Mouse (Mus musculus) C2C12 (cell line): ENCODE measurements around the gene Pus7l. TPM values are rescaled to one million over a fixed set of nuclear protein-coding genes. Genes with fewer than 3 reads are reported as not detected.

Experiments
- H3K27me3 ChIP-seq: one replicate; pipeline ENCODE4 v1.6.1; 2011; ENCODE audit not compliant: control insufficient read depth, insufficient read depth, insufficient read length
- H3K36me3 ChIP-seq: one replicate; pipeline ENCODE4 v1.6.1; 2011; ENCODE audit not compliant: control insufficient read depth, insufficient read depth
- H3K4me3 ChIP-seq: one replicate; pipeline ENCODE4 v1.5.1; 2011; ENCODE audit warnings: mild to moderate bottlenecking, control low read depth; ENCODE audit not compliant: poor library complexity, insufficient read depth, severe bottlenecking
- H3K79me2 ChIP-seq: one replicate; pipeline ENCODE4 v1.6.1; 2011; ENCODE audit not compliant: control insufficient read depth, insufficient read depth
- H3K79me3 ChIP-seq: one replicate; pipeline ENCODE4 v1.6.1; 2011; ENCODE audit warnings: low read depth, control low read depth
- H3ac ChIP-seq: one replicate; pipeline ENCODE3; 2011; ENCODE audit warnings: low read depth; ENCODE audit not compliant: control insufficient read depth, insufficient read length
- CEBPB ChIP-seq: IDR thresholded peaks from one replicate; pipeline ENCODE4 v1.6.1; 2011; ENCODE audit warnings: low read depth, mild to moderate bottlenecking, control low read depth, moderate library complexity
- CTCF ChIP-seq: IDR thresholded peaks from one replicate; pipeline ENCODE4 v1.5.1; 2011; ENCODE audit not compliant: control insufficient read depth, insufficient read depth, insufficient read length
- FOSL1 ChIP-seq: IDR thresholded peaks from one replicate; pipeline ENCODE4 v1.8.0; 2011; ENCODE audit warnings: mild to moderate bottlenecking, low read length; ENCODE audit not compliant: poor library complexity, insufficient read depth, severe bottlenecking
- MAX ChIP-seq: IDR thresholded peaks from one replicate; pipeline ENCODE4 v1.6.1; 2011; ENCODE audit warnings: mild to moderate bottlenecking, control low read depth
- MYOD1 ChIP-seq: IDR thresholded peaks from one replicate; pipeline ENCODE4 v1.6.1; 2011; ENCODE audit warnings: low read depth; ENCODE audit not compliant: control insufficient read depth, insufficient read length
- MYOG ChIP-seq: IDR thresholded peaks from one replicate; pipeline ENCODE4 v1.6.1; 2011; ENCODE audit not compliant: control insufficient read depth, insufficient read length; ENCODE audit errors: extremely low read depth
- USF1 ChIP-seq: IDR thresholded peaks from one replicate; pipeline ENCODE4 v1.6.1; 2011; ENCODE audit warnings: low read depth, mild to moderate bottlenecking, control low read depth, moderate library complexity
- polyA plus RNA-seq: library from polyadenylated mRNA; unstranded; fragments of >200 nt; fragmentation: generic; extraction: Trizol; gene quantifications from one replicate; pipeline ENCODE4 v1.2.1, GENCODE M21; 2012; ENCODE audit warnings: missing spikeins

The Pus7l gene
- polyA plus RNA-seq, 1 experiment: 7.2 TPM

DNA sequence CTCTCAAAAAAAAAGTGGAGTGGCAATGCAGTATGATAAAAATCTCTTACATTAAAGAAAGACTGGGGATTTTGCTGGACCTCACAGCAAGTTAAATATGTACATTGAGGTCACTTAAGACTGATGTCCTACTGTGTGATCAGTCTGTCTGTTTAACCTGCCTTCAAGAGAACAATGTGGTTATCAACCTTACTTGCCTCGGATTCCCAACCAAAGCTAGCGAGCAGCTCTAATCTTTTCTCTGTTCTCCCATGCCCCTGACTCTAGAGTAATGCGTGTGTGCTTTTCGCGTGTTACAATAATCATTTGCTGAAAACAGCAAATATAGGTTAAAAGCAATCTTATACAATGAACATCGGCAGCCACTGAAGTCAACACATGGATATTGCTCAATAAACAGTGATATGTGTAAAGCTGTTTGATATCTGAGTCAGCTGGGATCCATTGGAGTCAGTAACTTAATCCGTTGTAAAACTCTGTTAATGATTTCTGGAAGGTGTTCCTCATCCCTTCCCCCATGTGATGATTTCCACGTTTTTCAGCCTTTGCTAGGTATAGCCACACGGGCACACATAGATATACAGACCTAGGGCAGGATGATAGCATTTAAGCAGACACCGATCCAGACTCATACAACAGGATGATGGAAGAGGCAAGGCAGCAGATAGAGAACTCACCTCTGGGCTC lies 25.3 kb upstream of the Pus7l start:
- Histone ChIP-seq H3K79me3 (no peaks in the 10 kb centered on the region), H3K4me3 (no peak overlapping the region), H3K27me3 (no peaks in the 10 kb centered on the region), H3ac (no peak overlapping the region), H3K79me2 (no peaks in the 10 kb centered on the region), H3K36me3 (no peaks in the 10 kb centered on the region)
- TF ChIP-seq FOSL1 (no peak), MYOG (no peak), USF1 (no peak), CTCF (no peak), MAX (no peak), MYOD1 (no peak), CEBPB (no peak)

DNA sequence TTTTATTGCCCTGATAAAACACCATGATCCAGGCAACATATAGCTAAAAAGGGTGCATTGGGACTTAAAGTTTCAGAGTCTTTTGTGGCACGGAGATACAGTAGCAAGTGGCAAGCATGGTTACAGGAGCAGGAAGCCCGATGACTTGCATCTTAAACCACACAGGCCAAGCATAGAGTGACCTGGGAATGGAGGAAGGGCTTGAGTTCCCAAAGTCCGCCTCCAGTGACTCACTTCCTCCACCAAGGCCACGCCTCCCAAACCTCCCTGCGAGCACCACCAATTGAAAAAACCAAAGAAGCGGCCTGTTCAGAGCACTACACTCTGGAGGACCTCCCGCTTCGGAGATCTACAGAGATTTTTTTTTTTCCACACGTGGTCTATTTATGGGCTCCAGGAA lies 22.5 kb upstream of the Pus7l start:
- Histone ChIP-seq H3ac (no peak overlapping the region), H3K4me3 (no peak overlapping the region), H3K27me3 (no peaks in the 10 kb centered on the region), H3K36me3 (no peaks in the 10 kb centered on the region), H3K79me2 (no peaks in the 10 kb centered on the region), H3K79me3 (no peaks in the 10 kb centered on the region)
- no peak for TF ChIP-seq FOSL1
- no peak for TF ChIP-seq CTCF
- no peak for TF ChIP-seq USF1
- TF ChIP-seq MAX: no peak
- no peak for TF ChIP-seq MYOG

DNA sequence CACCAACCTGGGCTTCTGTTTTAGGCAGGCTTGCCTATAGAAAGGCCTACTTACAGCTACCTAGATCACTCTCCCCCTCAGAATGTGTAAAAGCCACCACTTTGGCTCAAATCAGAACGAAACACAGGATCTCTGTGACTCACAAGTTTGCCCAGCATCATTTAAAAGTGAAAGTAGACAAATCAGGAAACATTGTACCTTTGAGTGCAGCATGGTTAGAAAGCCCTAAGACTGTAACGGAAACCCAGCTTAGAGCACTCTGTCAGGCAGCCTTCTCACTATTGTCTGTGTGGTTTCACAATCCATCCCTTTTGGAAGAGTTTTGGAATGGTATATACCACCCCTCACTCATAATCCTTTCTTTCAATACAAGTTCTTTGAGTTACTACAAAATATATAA lies 21.6 kb upstream of the Pus7l start:
- no peak for TF ChIP-seq CTCF
- no peak overlapping the region for H3ac ChIP-seq
- no peaks in the 10 kb centered on the region for H3K79me2 ChIP-seq
- H3K36me3 ChIP-seq: no peaks in the 10 kb centered on the region
- H3K27me3 ChIP-seq: no peaks in the 10 kb centered on the region
- H3K4me3 ChIP-seq: no peak overlapping the region
- no peaks in the 10 kb centered on the region for H3K79me3 ChIP-seq

DNA sequence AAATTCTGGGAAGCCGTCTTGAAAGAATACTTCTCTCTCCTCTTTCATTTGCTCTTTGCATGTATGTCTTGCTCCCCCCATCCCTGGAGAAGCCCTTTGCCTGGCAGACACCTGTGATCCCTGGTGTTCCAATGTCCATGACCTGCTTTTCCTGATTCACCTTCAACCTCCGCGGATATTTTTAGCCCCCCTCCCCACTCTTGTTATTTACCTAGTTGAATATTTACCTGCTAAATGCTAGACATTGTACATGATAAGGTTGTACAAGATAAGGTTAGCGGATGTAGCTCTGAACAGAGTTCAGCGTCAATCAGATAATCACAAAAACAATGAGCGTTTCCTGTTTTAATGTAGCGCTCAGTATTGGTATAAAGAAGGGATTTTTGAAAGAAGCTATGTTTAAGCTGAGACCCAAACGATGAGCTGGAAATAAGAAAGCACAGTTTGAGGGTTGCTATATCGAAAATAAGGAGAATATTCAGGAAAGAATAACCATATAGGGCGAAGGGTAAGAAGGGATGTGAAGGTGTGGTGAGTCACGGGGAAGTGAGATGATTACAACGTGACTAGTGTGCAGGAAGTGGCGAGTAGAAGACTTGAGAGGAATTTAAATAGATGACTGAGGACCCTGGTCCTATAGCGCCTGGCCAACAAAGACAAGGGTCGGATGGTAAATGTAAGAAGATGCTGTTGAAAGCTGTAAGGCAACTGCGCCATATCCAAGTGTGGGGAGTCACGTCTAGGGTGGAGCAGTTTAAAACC lies 15.7 kb upstream of the Pus7l start:
- Histone ChIP-seq H3K79me3 (no peaks in the 10 kb centered on the region), H3ac (no peak overlapping the region), H3K79me2 (no peaks in the 10 kb centered on the region), H3K36me3 (peaks cover 1% of the 10 kb centered on the region), H3K4me3 (no peak overlapping the region), H3K27me3 (no peaks in the 10 kb centered on the region)
- no peak for TF ChIP-seq USF1
- no peak for TF ChIP-seq MYOD1
- no peak for TF ChIP-seq CEBPB
- TF ChIP-seq CTCF: no peak
- no peak for TF ChIP-seq FOSL1
- TF ChIP-seq MYOG: no peak
- no peak for TF ChIP-seq MAX

DNA sequence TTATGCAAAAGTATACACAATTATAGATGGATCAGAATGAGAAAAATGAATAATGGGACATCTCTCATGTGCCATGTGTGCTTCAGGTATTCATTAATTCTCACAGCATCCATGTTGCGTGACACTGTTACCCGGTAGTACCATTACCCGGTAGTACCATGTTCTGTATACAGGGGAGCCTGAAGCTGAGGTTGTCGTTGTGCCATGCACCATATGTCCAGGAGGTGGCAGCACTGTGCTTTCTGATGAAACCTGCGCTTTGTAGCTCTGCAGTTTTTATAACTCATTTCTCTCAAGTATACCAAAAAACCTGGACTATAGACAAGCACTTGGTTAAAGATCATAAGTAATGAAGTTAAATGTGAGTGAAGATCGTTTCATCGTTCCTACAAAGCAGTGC lies 14.1 kb upstream of the Pus7l start:
- Histone ChIP-seq H3K36me3 (peaks cover 5% of the 10 kb centered on the region), H3K79me2 (no peaks in the 10 kb centered on the region), H3K27me3 (no peaks in the 10 kb centered on the region), H3K4me3 (no peak overlapping the region), H3ac (no peak overlapping the region), H3K79me3 (no peaks in the 10 kb centered on the region)
- TF ChIP-seq CTCF (peak; percentile 95), MAX (no peak)

DNA sequence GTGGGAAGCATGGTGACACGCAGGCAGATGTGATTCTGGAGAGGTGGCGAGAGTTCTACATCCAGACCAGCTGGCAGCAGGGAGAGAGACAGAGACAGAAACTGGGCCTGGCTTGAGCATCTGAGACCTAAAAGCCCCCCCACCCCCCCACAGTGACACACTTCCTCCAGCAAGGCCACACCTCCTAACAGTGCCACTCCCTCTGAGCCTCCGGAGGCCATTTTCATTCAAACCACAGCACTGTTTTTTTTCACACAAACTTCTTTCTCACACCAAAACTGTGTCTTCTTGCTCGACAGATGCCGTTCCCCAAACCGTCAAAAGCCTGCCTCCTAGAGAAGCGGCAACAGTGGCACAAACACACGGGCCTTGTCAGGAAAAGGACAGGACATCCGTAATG lies 10.2 kb upstream of the Pus7l start:
- Histone ChIP-seq H3K4me3 (no peak overlapping the region), H3ac (no peak overlapping the region)
- TF ChIP-seq USF1 (no peak), CEBPB (no peak), MYOD1 (no peak), CTCF (no peak), MAX (no peak), FOSL1 (no peak), MYOG (no peak)

More for the DNA sequence above, 10.2 kb upstream of the Pus7l start:
- H3K36me3 ChIP-seq: peaks cover 5% of the 10 kb centered on the region
- H3K79me3 ChIP-seq: no peaks in the 10 kb centered on the region
- H3K79me2 ChIP-seq: no peaks in the 10 kb centered on the region
- no peaks in the 10 kb centered on the region for H3K27me3 ChIP-seq
